Mouse (Mus musculus) liver, postnatal 0 days (tissue): Measurements from ENCODE around the gene Fzd1.

Experiments
- CTCF ChIP-seq: sonication (generic); IDR thresholded peaks from 2 replicates; pipeline ENCODE4 v1.5.1; 2016; ENCODE audit warnings: antibody characterized with exemption, low read depth
- EP300 ChIP-seq: IDR thresholded peaks from 2 replicates; pipeline ENCODE4 v1.6.1; 2016; ENCODE audit warnings: antibody characterized with exemption, low read depth, mild to moderate bottlenecking

- TF ChIP-seq CTCF (peak; percentile 30), EP300 (no peak)
Observed at GRCm38 (mm10) chr5:4757902-4758301, at the start of gene Fzd1.
